Mouse (Mus musculus): ENCODE measurements around the gene Dync1i1. TPM values are rescaled to one million over a fixed set of nuclear protein-coding genes. Genes with fewer than 3 reads are reported as not detected.

Gene Dync1i1
- polyA plus RNA-seq, 1 experiment from 2014 or later: 159 TPM

GRCm38 (mm10) chr6:5828409-5828974, 103.1 kb downstream of the Dync1i1 start:
- H3K4me2 ChIP-seq (ENCODE audit: low read length): no peak overlapping the region
- ATAC-seq: no peak
- H3K36me3 ChIP-seq (ENCODE audit: control insufficient read depth, insufficient read depth): no peaks in the 10 kb centered on the region
- 60% methylated on average over 14 of the region's 14 CpGs for WGBS
- H3K4me3 ChIP-seq (replicated peaks; ENCODE audit: low read length): no peak overlapping the region
- H3K9ac ChIP-seq (replicated peaks; ENCODE audit: low read depth, low read length): no peak overlapping the region
- no peaks in the 10 kb centered on the region for H3K9me3 ChIP-seq (ENCODE audit: control insufficient read depth, low read length)
- no peak overlapping the region for H3K27ac ChIP-seq (ENCODE audit: low read length)
- no peaks in the 10 kb centered on the region for H3K27me3 ChIP-seq (replicated peaks; ENCODE audit: control insufficient read depth, insufficient read depth, low read length)
- peaks cover 4% of the 10 kb centered on the region for H3K4me1 ChIP-seq (replicated peaks; ENCODE audit: control insufficient read depth, insufficient read depth, low read length)

- WGBS: 40% methylated on average over 9 of the region's 9 CpGs
- ATAC-seq: no peak
Observed at GRCm38 (mm10) chr6:5829148-5829547, 103.7 kb downstream of the Dync1i1 start.

GRCm38 (mm10) chr6:5830717-5831116, 105.3 kb downstream of the Dync1i1 start:
- H3K4me1 ChIP-seq (replicated peaks; ENCODE audit: control insufficient read depth, insufficient read depth, low read length): peaks cover 4% of the 10 kb centered on the region
- no peak overlapping the region for H3K9ac ChIP-seq (replicated peaks; ENCODE audit: low read depth, low read length)
- no peaks in the 10 kb centered on the region for H3K27me3 ChIP-seq (replicated peaks; ENCODE audit: control insufficient read depth, insufficient read depth, low read length)
- WGBS: 81% methylated on average over 2 of the region's 2 CpGs
- no peak overlapping the region for H3K4me2 ChIP-seq (ENCODE audit: low read length)
- ATAC-seq: no peak
- H3K27ac ChIP-seq (ENCODE audit: low read length): no peak overlapping the region
- no peaks in the 10 kb centered on the region for H3K36me3 ChIP-seq (ENCODE audit: control insufficient read depth, insufficient read depth)
- no peak overlapping the region for H3K4me3 ChIP-seq (replicated peaks; ENCODE audit: low read length)
- H3K9me3 ChIP-seq (ENCODE audit: control insufficient read depth, low read length): no peaks in the 10 kb centered on the region

More at GRCm38 (mm10) chr6:5829148-5829547, 103.7 kb downstream of the Dync1i1 start:
- Histone ChIP-seq H3K27me3 (replicated peaks; ENCODE audit: control insufficient read depth, insufficient read depth, low read length) (no peaks in the 10 kb centered on the region), H3K4me1 (replicated peaks; ENCODE audit: control insufficient read depth, insufficient read depth, low read length) (peaks cover 4% of the 10 kb centered on the region), H3K27ac (ENCODE audit: low read length) (no peak overlapping the region), H3K4me3 (replicated peaks; ENCODE audit: low read length) (no peak overlapping the region), H3K9ac (replicated peaks; ENCODE audit: low read depth, low read length) (no peak overlapping the region), H3K9me3 (ENCODE audit: control insufficient read depth, low read length) (no peaks in the 10 kb centered on the region), H3K36me3 (ENCODE audit: control insufficient read depth, insufficient read depth) (no peaks in the 10 kb centered on the region), H3K4me2 (ENCODE audit: low read length) (no peak overlapping the region)

- H3K27ac ChIP-seq (ENCODE audit: low read length): no peak overlapping the region
- H3K4me2 ChIP-seq (ENCODE audit: low read length): no peak overlapping the region
- no peaks in the 10 kb centered on the region for H3K27me3 ChIP-seq (replicated peaks; ENCODE audit: control insufficient read depth, insufficient read depth, low read length)
- H3K4me3 ChIP-seq (replicated peaks; ENCODE audit: low read length): no peak overlapping the region
- H3K9me3 ChIP-seq (ENCODE audit: control insufficient read depth, low read length): no peaks in the 10 kb centered on the region
- WGBS: 96% methylated on average over 3 of the region's 3 CpGs
- no peaks in the 10 kb centered on the region for H3K36me3 ChIP-seq (ENCODE audit: control insufficient read depth, insufficient read depth)
- H3K4me1 ChIP-seq (replicated peaks; ENCODE audit: control insufficient read depth, insufficient read depth, low read length): peaks cover 4% of the 10 kb centered on the region
- no peak for ATAC-seq
- no peak overlapping the region for H3K9ac ChIP-seq (replicated peaks; ENCODE audit: low read depth, low read length)
Observed at GRCm38 (mm10) chr6:5831233-5831632, 105.8 kb downstream of the Dync1i1 start.

GRCm38 (mm10) chr6:5832838-5833237, 107.4 kb downstream of the Dync1i1 start:
- Histone ChIP-seq H3K9me3 (ENCODE audit: control insufficient read depth, low read length) (no peaks in the 10 kb centered on the region), H3K9ac (replicated peaks; ENCODE audit: low read depth, low read length) (no peak overlapping the region), H3K4me3 (replicated peaks; ENCODE audit: low read length) (no peak overlapping the region), H3K4me1 (replicated peaks; ENCODE audit: control insufficient read depth, insufficient read depth, low read length) (peaks cover 4% of the 10 kb centered on the region), H3K27ac (ENCODE audit: low read length) (no peak overlapping the region), H3K4me2 (ENCODE audit: low read length) (no peak overlapping the region), H3K36me3 (ENCODE audit: control insufficient read depth, insufficient read depth) (no peaks in the 10 kb centered on the region), H3K27me3 (replicated peaks; ENCODE audit: control insufficient read depth, insufficient read depth, low read length) (no peaks in the 10 kb centered on the region)
- peak; percentile 50; the same call in 1 of the 2 replicates for ATAC-seq
- 75% methylated on average over 2 of the region's 2 CpGs for WGBS

- Histone ChIP-seq H3K9ac (replicated peaks; ENCODE audit: low read depth, low read length) (no peak overlapping the region), H3K4me2 (ENCODE audit: low read length) (no peak overlapping the region), H3K9me3 (ENCODE audit: control insufficient read depth, low read length) (no peaks in the 10 kb centered on the region), H3K4me3 (replicated peaks; ENCODE audit: low read length) (no peak overlapping the region), H3K4me1 (replicated peaks; ENCODE audit: control insufficient read depth, insufficient read depth, low read length) (no peaks in the 10 kb centered on the region), H3K36me3 (ENCODE audit: control insufficient read depth, insufficient read depth) (no peaks in the 10 kb centered on the region), H3K27ac (ENCODE audit: low read length) (no peak overlapping the region), H3K27me3 (replicated peaks; ENCODE audit: control insufficient read depth, insufficient read depth, low read length) (no peaks in the 10 kb centered on the region)
- WGBS: 83% methylated on average over 5 of the region's 5 CpGs
- no peak for ATAC-seq
Observed at GRCm38 (mm10) chr6:5842466-5842865, 117.0 kb downstream of the Dync1i1 start.

- Histone ChIP-seq H3K9ac (replicated peaks; ENCODE audit: low read depth, low read length) (no peak overlapping the region), H3K4me3 (replicated peaks; ENCODE audit: low read length) (no peak overlapping the region), H3K4me2 (ENCODE audit: low read length) (no peak overlapping the region), H3K27me3 (replicated peaks; ENCODE audit: control insufficient read depth, insufficient read depth, low read length) (no peaks in the 10 kb centered on the region), H3K27ac (ENCODE audit: low read length) (no peak overlapping the region), H3K9me3 (ENCODE audit: control insufficient read depth, low read length) (no peaks in the 10 kb centered on the region), H3K4me1 (replicated peaks; ENCODE audit: control insufficient read depth, insufficient read depth, low read length) (no peaks in the 10 kb centered on the region), H3K36me3 (ENCODE audit: control insufficient read depth, insufficient read depth) (no peaks in the 10 kb centered on the region)
- ATAC-seq: no peak
- WGBS: 96% methylated on average over 5 of the region's 5 CpGs
Observed at GRCm38 (mm10) chr6:5846154-5846553, 120.7 kb downstream of the Dync1i1 start.

- Histone ChIP-seq H3K27ac (ENCODE audit: low read length) (no peak overlapping the region), H3K4me2 (ENCODE audit: low read length) (no peak overlapping the region), H3K4me3 (replicated peaks; ENCODE audit: low read length) (no peak overlapping the region), H3K9ac (replicated peaks; ENCODE audit: low read depth, low read length) (no peak overlapping the region), H3K27me3 (replicated peaks; ENCODE audit: control insufficient read depth, insufficient read depth, low read length) (0 out of 2 replicates have a peak, but pooled peaks cover 4% of the 10 kb centered on the region), H3K9me3 (ENCODE audit: control insufficient read depth, low read length) (no peaks in the 10 kb centered on the region), H3K36me3 (ENCODE audit: control insufficient read depth, insufficient read depth) (no peaks in the 10 kb centered on the region), H3K4me1 (replicated peaks; ENCODE audit: control insufficient read depth, insufficient read depth, low read length) (peaks cover 7% of the 10 kb centered on the region)
- no peak for ATAC-seq
- 88% methylated on average over 12 of the region's 12 CpGs for WGBS
Observed at GRCm38 (mm10) chr6:5854048-5854836, 128.8 kb downstream of the Dync1i1 start.

- no peak overlapping the region for H3K4me3 ChIP-seq (replicated peaks; ENCODE audit: low read length)
- WGBS: 58% methylated on average over 6 of the region's 6 CpGs
- 0 out of 2 replicates have a peak, but pooled peaks have one; percentile 27 for ATAC-seq
Observed at GRCm38 (mm10) chr6:5855526-5855925, 130.1 kb downstream of the Dync1i1 start.

More at GRCm38 (mm10) chr6:5855526-5855925, 130.1 kb downstream of the Dync1i1 start:
- H3K9ac ChIP-seq (replicated peaks; ENCODE audit: low read depth, low read length): no peak overlapping the region
- H3K4me1 ChIP-seq (replicated peaks; ENCODE audit: control insufficient read depth, insufficient read depth, low read length): peaks cover 7% of the 10 kb centered on the region
- no peak overlapping the region for H3K4me2 ChIP-seq (ENCODE audit: low read length)
- 0 out of 2 replicates have a peak, but pooled peaks cover 4% of the 10 kb centered on the region for H3K27me3 ChIP-seq (replicated peaks; ENCODE audit: control insufficient read depth, insufficient read depth, low read length)
- H3K9me3 ChIP-seq (ENCODE audit: control insufficient read depth, low read length): no peaks in the 10 kb centered on the region
- H3K36me3 ChIP-seq (ENCODE audit: control insufficient read depth, insufficient read depth): no peaks in the 10 kb centered on the region
- H3K27ac ChIP-seq (ENCODE audit: low read length): no peak overlapping the region
